Mouse (Mus musculus): Measurements from ENCODE around the gene Alkbh6. TPM values are rescaled to one million over a fixed set of nuclear protein-coding genes. Genes with fewer than 3 reads are reported as not detected.

The Alkbh6 gene
- total and polyA plus RNA-seq, 3 experiments = 16.2 to 24.6 TPM; not detected in 1

GRCm38 (mm10) chr7:30322285-30322667 is 13.8 kb downstream of the Alkbh6 start:
- H3K27me3 ChIP-seq (ENCODE audit: control insufficient read depth in 1 of 2, insufficient read depth in 2 of 2, low read length in 2 of 2) = no peaks in the 10 kb centered on the region; a peak in 1 of 4 replicates
- peaks cover 7% of the 10 kb centered on the region; the same call in 1 of the 2 replicates for H3K79me2 ChIP-seq (ENCODE audit: control insufficient read depth, insufficient read depth, low read length, poor library complexity)

GRCm38 (mm10) chr7:30322865-30323264 is 14.3 kb downstream of the Alkbh6 start:
- H3K9ac ChIP-seq (ENCODE audit: control insufficient read depth, low read depth, low read length, poor library complexity, severe bottlenecking) = peak overlapping the region; percentile 69
- TF ChIP-seq POLR2A (IDR thresholded peaks at IDR 0.05; ENCODE audit: control insufficient read depth in 1 of 2, insufficient read depth in 1 of 2, low read depth in 1 of 2, low read length in 2 of 2, poor library complexity in 1 of 2) (no peak), KAT2A (conservative IDR thresholded peaks at IDR 0.05; ENCODE audit: low read depth, low read length) (no peak), SIN3A (IDR thresholded peaks at IDR 0.05; ENCODE audit: low read length) (no peak), JUND (IDR thresholded peaks at IDR 0.05; ENCODE audit: low read depth, low read length) (no peak), NRF1 (IDR thresholded peaks at IDR 0.05; ENCODE audit: insufficient read depth, low read depth, low read length, poor library complexity, severe bottlenecking) (no peak), CHD1 (IDR thresholded peaks at IDR 0.05; ENCODE audit: low read depth, low read length) (no peak), BHLHE40 (IDR thresholded peaks at IDR 0.05; ENCODE audit: borderline replicate concordance, low read depth, low read length) (no peak), MYB (IDR thresholded peaks at IDR 0.05; ENCODE audit: low read depth, low read length) (no peak), MAFK (IDR thresholded peaks at IDR 0.05; ENCODE audit: borderline replicate concordance, low read depth, low read length) (no peak), ELF1 (IDR thresholded peaks at IDR 0.05; ENCODE audit: low read depth, low read length) (peak; percentile 62), MYC (IDR thresholded peaks at IDR 0.05; ENCODE audit: low read depth, low read length) (0 out of 2 replicates have a peak, but pooled peaks have one; percentile 49), RAD21 (IDR thresholded peaks at IDR 0.05; ENCODE audit: low read depth, low read length) (no peak), TBP (IDR thresholded peaks at IDR 0.05; ENCODE audit: low read depth, low read length) (no peak), ZC3H11A (IDR thresholded peaks at IDR 0.05; ENCODE audit: low read depth, low read length) (no peak)
- peak; percentile 72 for DNase-seq (ENCODE audit: low read depth, low spot score)

More at GRCm38 (mm10) chr7:30322285-30322667, 13.8 kb downstream of the Alkbh6 start:
- DNase-seq (ENCODE audit: low read depth, low spot score) = peak; percentile 98
- Histone ChIP-seq H3K4me1 (ENCODE audit: control insufficient read depth in 1 of 2, insufficient read depth in 2 of 2, low read length in 2 of 2) (peaks cover 0 to 7% of the 10 kb centered on the region in 2 experiments; a peak in 2 of 4 replicates), H3K4me3 (ENCODE audit: control insufficient read depth in 1 of 2, insufficient read depth in 1 of 2, low read depth in 2 of 2, low read length in 2 of 2) (peak overlapping the region; percentile 78 to 79), H3K9ac (ENCODE audit: control insufficient read depth, low read depth, low read length, poor library complexity, severe bottlenecking) (peak overlapping the region; percentile 89), H3K9me3 (replicated peaks; ENCODE audit: insufficient read depth, low read length) (no peaks in the 10 kb centered on the region), H3K36me3 (ENCODE audit: control insufficient read depth in 1 of 2, insufficient read depth in 2 of 2, low read length in 2 of 2) (peaks cover 0 to 10% of the 10 kb centered on the region in 2 experiments; a peak in 2 of 4 replicates), H3K27ac (ENCODE audit: control insufficient read depth, low read depth, low read length) (peak overlapping the region; percentile 85)
- TF ChIP-seq USF2 (IDR thresholded peaks at IDR 0.05; ENCODE audit: borderline replicate concordance in 1 of 2, insufficient read depth in 1 of 2, low read depth in 1 of 2, low read length in 2 of 2) = no peak
- TF ChIP-seq ELF1 (IDR thresholded peaks at IDR 0.05; ENCODE audit: low read depth, low read length) = peak; percentile 49; the same call in 1 of the 2 replicates
- TF ChIP-seq MYC (IDR thresholded peaks at IDR 0.05; ENCODE audit: low read depth, low read length) = 0 out of 2 replicates have a peak, but pooled peaks have one; percentile 15
- peak; percentile 86 for TF ChIP-seq POLR2AphosphoS2 (IDR thresholded peaks at IDR 0.05; ENCODE audit: low read length)
- peak; percentile 90 for TF ChIP-seq POLR2A (IDR thresholded peaks at IDR 0.05; ENCODE audit: control insufficient read depth in 1 of 2, insufficient read depth in 1 of 2, low read depth in 1 of 2, low read length in 2 of 2, poor library complexity in 1 of 2)
- TF ChIP-seq RCOR1 (IDR thresholded peaks at IDR 0.05; ENCODE audit: low read depth, low read length) = no peak
- peak; percentile 82; the same call in 1 of the 2 replicates for TF ChIP-seq TBP (IDR thresholded peaks at IDR 0.05; ENCODE audit: low read depth, low read length)
- peak; percentile 76 for TF ChIP-seq MAX (IDR thresholded peaks at IDR 0.05; ENCODE audit: low read length)
- TF ChIP-seq SIN3A (IDR thresholded peaks at IDR 0.05; ENCODE audit: low read length) = peak; percentile 75
- peak; percentile 35; the same call in 1 of the 2 replicates for TF ChIP-seq USF1 (IDR thresholded peaks at IDR 0.05; ENCODE audit: low read depth, low read length)
- no peak for TF ChIP-seq E2F4 (IDR thresholded peaks at IDR 0.05; ENCODE audit: borderline replicate concordance, low read depth, low read length)
- peak; percentile 85 for TF ChIP-seq NELFE (IDR thresholded peaks at IDR 0.05; ENCODE audit: low read depth, low read length)
- no peak for TF ChIP-seq TAL1 (IDR thresholded peaks at IDR 0.05; ENCODE audit: low read length)
- TF ChIP-seq JUND (IDR thresholded peaks at IDR 0.05; ENCODE audit: low read depth, low read length) = no peak
- 0 out of 2 replicates have a peak, but pooled peaks have one; percentile 42 for TF ChIP-seq MAZ (IDR thresholded peaks at IDR 0.05; ENCODE audit: low read depth, low read length)
- peak; percentile 59 for TF ChIP-seq KAT2A (conservative IDR thresholded peaks at IDR 0.05; ENCODE audit: low read depth, low read length)
- no peak for TF ChIP-seq CTCF (IDR thresholded peaks at IDR 0.05 in 2 of 3, conservative IDR thresholded peaks at IDR 0.05 in 1 of 3; ENCODE audit: control insufficient read depth in 1 of 3, insufficient read depth in 1 of 3, low read depth in 2 of 3, low read length in 3 of 3, poor library complexity in 1 of 3, severe bottlenecking in 1 of 3)
- no peak for TF ChIP-seq UBTF (IDR thresholded peaks at IDR 0.05; ENCODE audit: borderline replicate concordance, insufficient read depth, low read depth, low read length)
- peak; percentile 85 for TF ChIP-seq MXI1 (IDR thresholded peaks at IDR 0.05; ENCODE audit: low read depth, low read length)
- TF ChIP-seq MEF2A (IDR thresholded peaks at IDR 0.05; ENCODE audit: extremely low read depth, insufficient replicate concordance, low read depth, low read length, poor library complexity, severe bottlenecking) = no peak
- peak; percentile 84 for TF ChIP-seq ZMIZ1 (IDR thresholded peaks at IDR 0.05; ENCODE audit: low read depth, low read length)
- TF ChIP-seq SMC3 (IDR thresholded peaks at IDR 0.05; ENCODE audit: low read depth, low read length) = no peak
- no peak for TF ChIP-seq GATA1 (IDR thresholded peaks at IDR 0.05; ENCODE audit: low read depth, low read length)
- peak; percentile 64 for TF ChIP-seq TCF12 (IDR thresholded peaks at IDR 0.05; ENCODE audit: low read depth, low read length)
- TF ChIP-seq ZKSCAN1 (IDR thresholded peaks at IDR 0.05; ENCODE audit: low read depth, low read length) = no peak
- peak; percentile 86 for TF ChIP-seq HCFC1 (IDR thresholded peaks at IDR 0.05; ENCODE audit: low read depth, low read length)
- TF ChIP-seq NRF1 (IDR thresholded peaks at IDR 0.05; ENCODE audit: insufficient read depth, low read depth, low read length, poor library complexity, severe bottlenecking) = peak; percentile 49; the same call in 1 of the 2 replicates
- TF ChIP-seq MAFK (IDR thresholded peaks at IDR 0.05; ENCODE audit: borderline replicate concordance, low read depth, low read length) = no peak

More at GRCm38 (mm10) chr7:30322865-30323264, 14.3 kb downstream of the Alkbh6 start:
- H3K27me3 ChIP-seq (ENCODE audit: control insufficient read depth in 1 of 2, insufficient read depth in 2 of 2, low read length in 2 of 2) = no peaks in the 10 kb centered on the region; a peak in 2 of 4 replicates
- H3K9me3 ChIP-seq (replicated peaks; ENCODE audit: insufficient read depth, low read length) = no peaks in the 10 kb centered on the region
- H3K4me1 ChIP-seq (ENCODE audit: control insufficient read depth in 1 of 2, insufficient read depth in 2 of 2, low read length in 2 of 2) = peaks cover 0 to 7% of the 10 kb centered on the region in 2 experiments; a peak in 2 of 4 replicates
- peak overlapping the region; percentile 56 to 74 for H3K4me3 ChIP-seq (ENCODE audit: control insufficient read depth in 1 of 2, insufficient read depth in 1 of 2, low read depth in 2 of 2, low read length in 2 of 2)
- peaks cover 7% of the 10 kb centered on the region; the same call in 1 of the 2 replicates for H3K79me2 ChIP-seq (ENCODE audit: control insufficient read depth, insufficient read depth, low read length, poor library complexity)
- H3K27ac ChIP-seq (ENCODE audit: control insufficient read depth, low read depth, low read length) = peak overlapping the region; percentile 85
- H3K36me3 ChIP-seq (ENCODE audit: control insufficient read depth in 1 of 2, insufficient read depth in 2 of 2, low read length in 2 of 2) = peaks cover 0 to 10% of the 10 kb centered on the region in 2 experiments; a peak in 2 of 4 replicates

All from MEL (cell line).